Mouse (Mus musculus) embryonic fibroblast, embryonic 13.5 days (primary cell): Measurements from ENCODE around the gene Pcdh7. TPM values are rescaled to one million over a fixed set of nuclear protein-coding genes. Genes with fewer than 3 reads are reported as not detected.
A peak's percentile ranks its signal among the peaks of the same experiment; 100 is the strongest.

Experiments used
- H3K27ac ChIP-seq: 2 replicates; pipeline ENCODE4 v1.5.1; 2012; ENCODE audit warnings: low read length, control low read depth, inconsistent platforms; ENCODE audit not compliant: insufficient read depth
- H3K4me1 ChIP-seq: 2 replicates; pipeline ENCODE4 v1.6.1; 2011; ENCODE audit warnings: low read length; ENCODE audit not compliant: control insufficient read depth, insufficient read depth
- H3K4me3 ChIP-seq: 2 replicates; pipeline ENCODE4 v1.5.1; 2011; ENCODE audit warnings: mild to moderate bottlenecking, control low read depth, low read length; ENCODE audit not compliant: insufficient read depth
- CTCF ChIP-seq: IDR thresholded peaks from 2 replicates; pipeline ENCODE4 v1.5.1; 2011; ENCODE audit warnings: mild to moderate bottlenecking, control low read depth, low read length, moderate library complexity, borderline replicate concordance; ENCODE audit not compliant: insufficient read depth
- POLR2A ChIP-seq: IDR thresholded peaks from 2 replicates; pipeline ENCODE4 v1.6.1; 2011; ENCODE audit warnings: low read depth, mild to moderate bottlenecking, control low read depth, low read length, moderate library complexity
- polyA plus RNA-seq: library from polyadenylated mRNA; stranded (reverse); fragments of >200 nt; gene quantifications from 2 replicates; pipeline ENCODE4 v1.2.4, GENCODE M21; 2011; ENCODE audit warnings: low read depth; ENCODE audit not compliant: missing spikeins, insufficient read length

Gene Pcdh7
- polyA plus RNA-seq, 1 experiment: 63.8 TPM

DNA sequence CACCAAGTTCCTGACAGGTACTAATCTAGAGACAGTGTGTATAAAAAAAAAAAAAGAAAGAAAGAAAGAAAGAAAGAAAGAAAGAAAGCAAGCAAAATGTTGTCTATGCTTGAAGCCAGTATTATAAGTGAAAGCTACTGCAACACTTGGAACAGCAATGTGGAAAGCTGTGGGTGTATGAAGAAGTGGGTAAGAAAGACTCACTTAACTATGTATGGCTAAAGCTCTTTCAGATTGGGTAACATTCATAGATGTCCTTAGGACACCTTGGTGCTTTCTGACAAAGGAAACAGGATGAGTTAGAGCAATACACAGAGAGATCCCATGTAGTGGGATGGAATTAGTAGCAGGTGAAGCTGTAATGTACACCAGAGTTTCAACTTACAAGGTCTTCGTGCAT, 32.6 kb downstream of the Pcdh7 start:
- Histone ChIP-seq H3K4me3 (no peak overlapping the region), H3K27ac (no peak overlapping the region), H3K4me1 (peaks cover 1% of the 10 kb centered on the region; the same call in 1 of the 2 replicates)
- no peak for TF ChIP-seq CTCF
- no peak for TF ChIP-seq POLR2A

DNA sequence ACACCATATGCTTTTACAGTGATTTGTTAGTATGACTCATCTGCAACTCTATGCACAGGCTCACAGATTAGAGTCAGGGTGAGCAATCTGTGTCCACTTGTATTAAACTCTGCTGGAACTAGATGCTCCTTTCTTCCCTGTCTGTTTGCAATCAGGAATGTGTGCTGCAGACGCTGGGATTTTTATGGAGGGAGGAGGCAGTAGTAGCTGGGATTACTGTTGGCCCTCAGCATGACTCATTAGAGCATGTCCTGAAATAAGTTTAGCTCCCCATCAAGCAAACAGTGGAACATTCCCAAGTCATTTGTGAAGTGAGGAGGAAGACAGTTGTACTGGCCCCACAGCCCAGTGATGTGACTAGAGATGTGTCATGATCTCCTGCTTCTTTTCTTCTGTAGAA, 38.0 kb downstream of the Pcdh7 start:
- TF ChIP-seq POLR2A: no peak
- TF ChIP-seq CTCF: no peak

DNA sequence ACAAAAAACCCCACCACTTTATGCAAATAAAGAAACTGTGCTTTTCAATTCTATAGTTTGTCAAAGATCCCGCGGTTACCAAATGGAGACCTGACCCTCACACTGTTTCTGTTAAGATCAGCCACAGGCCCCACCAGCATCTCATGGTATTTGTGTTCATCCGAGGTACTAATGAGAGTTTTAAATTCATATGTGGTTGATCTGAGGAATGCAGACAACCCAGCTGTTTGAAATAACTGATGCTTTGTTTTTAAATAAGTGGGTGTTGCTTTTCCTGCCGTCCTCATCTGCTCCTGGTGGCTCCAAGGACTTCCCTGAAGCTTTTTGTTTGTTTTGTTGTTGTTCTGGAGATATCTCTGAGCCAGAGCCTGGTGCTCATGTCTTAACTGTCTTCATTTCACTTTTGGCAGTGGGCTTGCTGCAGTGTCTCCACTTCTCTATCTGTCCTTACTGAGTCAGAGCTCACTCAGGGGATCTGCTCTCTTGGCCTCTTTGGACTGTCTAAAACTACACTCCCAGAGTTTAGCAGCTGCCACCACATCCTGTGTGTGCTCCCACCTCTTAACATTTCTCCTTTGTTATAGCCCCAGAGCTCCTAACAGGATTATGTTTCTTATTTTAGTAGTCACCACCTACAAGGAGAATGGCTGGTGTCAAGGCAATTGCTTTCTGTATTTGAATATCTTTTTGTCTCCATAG, 39.1 kb downstream of the Pcdh7 start:
- Histone ChIP-seq H3K4me1 (peaks cover 20% of the 10 kb centered on the region), H3K27ac (peak overlapping the region; percentile 87), H3K4me3 (no peak overlapping the region)
- TF ChIP-seq CTCF (no peak), POLR2A (no peak)

More for the DNA sequence above, 38.0 kb downstream of the Pcdh7 start:
- peaks cover 20% of the 10 kb centered on the region for H3K4me1 ChIP-seq
- no peak overlapping the region for H3K4me3 ChIP-seq
- peak overlapping the region; percentile 64 for H3K27ac ChIP-seq

DNA sequence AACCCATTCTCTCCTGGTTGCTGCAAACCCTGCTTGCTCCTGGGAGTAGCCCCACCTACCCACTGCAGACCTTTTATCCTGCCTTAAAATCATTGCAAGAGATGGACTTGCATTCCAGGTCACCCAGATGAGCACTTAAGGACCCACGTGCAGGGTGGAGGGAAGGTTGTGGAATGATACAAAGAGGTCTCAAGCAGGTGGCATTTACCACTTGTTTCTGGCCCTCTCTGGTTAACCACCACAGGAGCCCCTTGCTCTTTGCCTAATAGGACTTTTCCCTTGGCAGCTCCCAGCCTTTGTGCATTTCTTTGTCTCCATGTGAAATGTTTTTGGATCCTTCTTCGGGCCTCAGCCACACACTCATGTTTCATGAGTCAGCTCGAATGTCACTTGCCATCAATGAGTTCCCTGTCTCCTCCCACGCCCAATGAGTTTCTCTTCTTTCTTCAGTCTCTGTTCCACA, 39.7 kb downstream of the Pcdh7 start:
- no peak overlapping the region for H3K4me3 ChIP-seq
- H3K4me1 ChIP-seq: peaks cover 20% of the 10 kb centered on the region
- H3K27ac ChIP-seq: peak overlapping the region; percentile 87
- TF ChIP-seq POLR2A: no peak
- no peak for TF ChIP-seq CTCF

DNA sequence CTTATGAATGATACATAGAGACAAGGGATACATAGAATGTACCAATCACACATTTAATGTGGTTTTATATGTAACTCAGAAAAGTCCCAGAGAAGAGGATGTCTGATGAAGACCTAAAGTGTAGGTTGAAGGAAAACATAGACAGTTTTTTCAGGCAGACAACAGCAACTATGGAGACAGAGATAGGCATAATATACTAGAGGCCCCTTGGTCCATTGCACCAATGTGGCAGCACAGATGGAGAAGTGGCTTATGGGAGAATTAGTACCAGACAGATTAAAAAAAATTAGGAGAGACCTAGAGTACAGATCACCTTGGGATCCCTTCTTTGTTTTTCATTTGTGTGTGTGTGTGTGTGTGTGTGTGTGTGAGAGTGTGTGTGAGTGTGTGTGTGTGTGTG, 41.2 kb downstream of the Pcdh7 start:
- Histone ChIP-seq H3K27ac (no peak overlapping the region), H3K4me3 (no peak overlapping the region), H3K4me1 (peaks cover 20% of the 10 kb centered on the region)
- no peak for TF ChIP-seq CTCF
- no peak for TF ChIP-seq POLR2A

DNA sequence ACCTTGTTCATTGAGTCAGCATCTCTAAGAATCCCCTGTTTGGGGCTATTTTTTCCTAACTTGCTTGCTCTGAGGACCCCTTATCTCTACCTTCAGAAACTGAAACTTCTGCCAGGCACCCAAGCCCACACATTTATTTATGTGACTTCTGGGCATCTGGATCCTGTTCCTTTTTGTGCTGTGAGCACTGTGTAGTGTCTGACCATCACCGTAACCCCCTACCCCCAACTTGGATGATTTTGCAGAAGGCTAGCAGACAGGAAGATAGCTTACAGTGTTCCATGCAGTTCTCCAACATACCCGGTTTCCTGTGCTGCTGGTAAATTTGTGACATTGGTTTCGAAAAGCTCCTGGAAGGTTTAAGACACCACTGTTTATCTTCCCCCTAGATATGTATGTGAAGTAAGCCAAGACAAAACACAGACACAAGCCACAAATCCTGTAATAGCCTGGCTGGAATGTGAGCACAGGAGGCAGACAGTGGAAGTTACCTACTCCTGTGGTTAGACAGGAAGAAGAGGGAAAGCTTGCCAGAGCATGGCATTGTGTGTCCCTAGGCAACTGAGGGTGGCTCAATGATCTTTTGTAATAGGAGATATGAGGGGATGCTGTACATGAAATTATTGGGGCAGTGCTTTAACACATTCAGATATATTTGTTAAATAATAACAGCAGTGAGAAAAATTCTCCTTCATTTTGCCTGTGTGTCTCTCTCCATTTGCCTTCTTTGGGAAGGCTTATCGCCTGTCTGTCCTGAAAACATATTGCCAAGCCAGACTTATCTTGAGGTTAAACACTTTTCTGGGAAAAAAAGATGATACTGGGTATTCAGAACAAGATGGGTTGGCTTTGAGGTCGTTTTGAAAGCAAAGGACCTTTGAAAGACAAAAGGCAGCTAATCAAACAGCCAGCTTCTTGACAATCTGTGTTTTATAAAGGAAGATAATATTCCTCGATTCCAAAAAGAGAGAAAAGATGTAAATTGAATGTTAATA, 42.6 kb downstream of the Pcdh7 start:
- H3K4me3 ChIP-seq: no peak overlapping the region
- H3K4me1 ChIP-seq: peaks cover 20% of the 10 kb centered on the region
- TF ChIP-seq CTCF (no peak), POLR2A (no peak)
- peak overlapping the region; percentile 35; the same call in 1 of the 2 replicates for H3K27ac ChIP-seq

DNA sequence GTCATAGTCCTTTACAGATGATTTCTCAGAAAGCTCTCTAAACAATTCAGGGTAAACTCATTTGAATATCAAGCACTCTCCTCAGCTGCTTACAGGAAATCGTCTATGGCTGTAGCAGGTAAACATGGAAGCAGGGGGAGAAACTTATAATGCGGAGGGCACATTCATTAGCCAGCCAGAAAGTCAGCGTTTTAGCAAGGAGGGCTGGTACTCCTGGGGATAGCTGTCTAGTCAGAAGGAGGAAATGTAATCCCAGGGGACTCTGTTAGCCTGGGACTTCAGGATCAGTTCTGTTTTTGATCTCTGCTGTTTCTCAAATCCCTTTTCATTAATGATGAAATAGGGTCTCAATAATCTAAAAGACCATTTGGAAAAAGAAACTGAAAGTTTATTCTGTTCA, 47.6 kb downstream of the Pcdh7 start:
- no peak for TF ChIP-seq CTCF
- TF ChIP-seq POLR2A: no peak
- H3K27ac ChIP-seq: no peak overlapping the region

DNA sequence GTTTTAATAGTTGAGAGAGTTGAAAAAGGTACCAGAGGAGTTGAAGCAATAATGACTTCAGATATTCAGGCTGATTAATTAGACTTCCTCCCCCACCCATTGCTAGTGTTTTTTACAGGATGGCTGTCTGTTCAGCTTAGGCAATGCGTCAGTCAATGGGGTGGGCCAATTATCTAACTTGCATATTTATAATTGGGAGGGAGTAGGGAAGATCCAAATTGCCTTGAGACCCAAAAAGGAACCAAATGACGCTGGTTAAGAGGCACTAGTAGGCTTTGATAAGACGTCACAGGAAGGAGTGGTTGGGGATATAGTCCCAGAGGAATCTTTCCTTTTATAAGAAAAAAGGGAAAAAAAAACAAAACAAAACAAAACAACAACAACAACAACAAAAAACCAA, 49.6 kb downstream of the Pcdh7 start:
- H3K4me1 ChIP-seq: peaks cover 2% of the 10 kb centered on the region; the same call in 1 of the 2 replicates
- H3K27ac ChIP-seq: no peak overlapping the region
- no peak for TF ChIP-seq POLR2A
- H3K4me3 ChIP-seq: no peak overlapping the region

More for the DNA sequence above, 47.6 kb downstream of the Pcdh7 start:
- Histone ChIP-seq H3K4me1 (peaks cover 4% of the 10 kb centered on the region), H3K4me3 (no peak overlapping the region)

DNA sequence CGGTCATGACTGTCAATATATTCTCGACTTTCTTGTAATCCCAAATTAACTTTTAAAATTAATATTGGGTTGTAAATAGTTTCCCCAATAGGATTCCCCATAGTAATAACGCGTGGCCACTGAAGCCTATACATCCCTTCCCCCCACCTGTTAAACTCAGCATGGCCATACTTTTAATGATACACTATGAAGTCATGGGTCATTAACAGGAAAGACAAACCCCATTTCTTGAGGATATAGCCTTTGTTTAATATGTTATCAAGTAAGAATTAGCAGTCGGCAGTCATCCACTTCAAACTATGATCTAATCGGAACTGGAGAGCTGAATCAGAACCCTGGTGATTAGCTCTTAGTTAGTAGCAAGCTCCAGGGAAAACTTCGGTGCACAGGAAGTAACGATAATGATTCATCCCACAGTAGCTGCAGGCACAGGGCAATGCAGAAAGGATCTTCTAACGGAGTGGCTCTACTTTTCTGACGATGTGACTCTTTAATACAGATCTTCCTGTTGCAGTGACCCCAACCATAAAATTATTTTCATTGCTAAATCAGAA, 50.8 kb downstream of the Pcdh7 start:
- Histone ChIP-seq H3K4me3 (no peak overlapping the region), H3K4me1 (peaks cover 2% of the 10 kb centered on the region; the same call in 1 of the 2 replicates), H3K27ac (peak overlapping the region; percentile 70; the same call in 1 of the 2 replicates)
- no peak for TF ChIP-seq POLR2A
- TF ChIP-seq CTCF: no peak
